Mouse (Mus musculus) cerebellum, postnatal 36 days (tissue): ENCODE data around the gene Vegfb.

Experiments used
- DNase-seq, 2 experiments: peaks; one replicate each; pipeline ENCODE4 v3.0.0; 2021 to 2022; ENCODE audit warnings: mixed read lengths in 2 of 2

Vegfb gene

GRCm38 (mm10) chr19:6970460-6971085 is 16.9 kb downstream of the Vegfb start:
- no peak for DNase-seq

- peak in 1 of 2 experiments; percentile 47 for DNase-seq
These were observed 17.6 kb downstream of the Vegfb start for GRCm38 (mm10) chr19:6969665-6970381.

GRCm38 (mm10) chr19:6969291-6969664 is 18.2 kb downstream of the Vegfb start:
- no peak for DNase-seq

- no peak for DNase-seq
These were observed 18.8 kb downstream of the Vegfb start for GRCm38 (mm10) chr19:6968491-6969271.

- no peak for DNase-seq
These were observed 31.0 kb downstream of the Vegfb start for GRCm38 (mm10) chr19:6956461-6956860.

GRCm38 (mm10) chr19:6955424-6955823 is 32.0 kb downstream of the Vegfb start:
- no peak for DNase-seq

- DNase-seq: peak in 1 of 2 experiments; percentile 47
These were observed 33.4 kb downstream of the Vegfb start for GRCm38 (mm10) chr19:6954046-6954445.

GRCm38 (mm10) chr19:6952712-6953037 is 34.8 kb downstream of the Vegfb start:
- peak in 1 of 2 experiments; percentile 22 for DNase-seq

GRCm38 (mm10) chr19:6951994-6952711 is 35.3 kb downstream of the Vegfb start:
- DNase-seq: peak; percentile 69 to 79

GRCm38 (mm10) chr19:6951381-6951968 is 36.0 kb downstream of the Vegfb start:
- peak; percentile 92 to 93 for DNase-seq

GRCm38 (mm10) chr19:6950613-6951153 is 36.8 kb downstream of the Vegfb start:
- peak; percentile 56 to 69 for DNase-seq

- DNase-seq: no peak
These were observed 37.5 kb downstream of the Vegfb start for GRCm38 (mm10) chr19:6949951-6950350.

GRCm38 (mm10) chr19:6949532-6949931 is 37.9 kb downstream of the Vegfb start:
- no peak for DNase-seq

- DNase-seq: peak; percentile 80 to 84
These were observed 39.3 kb downstream of the Vegfb start for GRCm38 (mm10) chr19:6948186-6948585.

- DNase-seq: no peak
These were observed 39.7 kb downstream of the Vegfb start for GRCm38 (mm10) chr19:6947742-6948141.

- no peak for DNase-seq
These were observed 43.7 kb downstream of the Vegfb start for GRCm38 (mm10) chr19:6943709-6944108.

- DNase-seq: no peak
These were observed 44.7 kb downstream of the Vegfb start for GRCm38 (mm10) chr19:6942764-6943163.

- peak; percentile 90 to 94 for DNase-seq
These were observed 45.2 kb downstream of the Vegfb start, which contains the start of gene Gpr137 for GRCm38 (mm10) chr19:6942249-6942691. Gpr137 (minus strand) TSS chr19:6942480.

- DNase-seq: peak; percentile 93 to 95
These were observed 45.8 kb downstream of the Vegfb start, which contains the start of gene Bad for GRCm38 (mm10) chr19:6941372-6942248. Bad (plus strand) TSS chr19:6941861.

GRCm38 (mm10) chr19:6940396-6941351 is 46.8 kb downstream of the Vegfb start:
- no peak for DNase-seq
